Mouse (Mus musculus): ENCODE results near the gene Casc1. TPM values are rescaled to one million over a fixed set of nuclear protein-coding genes. Genes with fewer than 3 reads are reported as not detected.

Casc1 gene
- polyA plus RNA-seq, 1 experiment from 2014 or later, result 1.6 TPM

DNA sequence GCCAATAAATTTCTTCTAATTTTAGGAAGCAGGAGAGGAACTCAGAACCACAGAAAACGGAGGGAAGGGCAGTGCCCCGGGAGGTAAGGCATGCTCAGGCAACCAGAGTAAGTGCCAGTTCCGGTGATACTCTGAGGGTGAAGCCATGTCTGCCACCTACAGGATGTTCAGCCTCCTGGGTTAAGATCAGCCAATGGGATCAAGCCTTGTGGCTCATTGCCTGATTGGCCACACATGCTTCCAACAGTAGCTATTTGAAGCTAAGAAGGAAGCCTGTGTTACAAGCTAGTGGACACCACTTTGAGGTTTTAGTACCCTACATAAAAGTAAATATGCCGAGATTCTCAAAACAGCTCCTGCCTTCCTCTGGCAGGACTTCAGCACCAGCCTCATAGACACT is 52.2 kb downstream of the Casc1 start:
- Histone ChIP-seq H3K27me3 (replicated peaks; ENCODE audit: control insufficient read depth, insufficient read depth, low read length) (no peaks in the 10 kb centered on the region), H3K9ac (ENCODE audit: low read depth, low read length) (no peak overlapping the region), H3K9me3 (ENCODE audit: control insufficient read depth, low read length) (no peaks in the 10 kb centered on the region), H3K4me3 (ENCODE audit: low read length) (no peak overlapping the region), H3K36me3 (ENCODE audit: control insufficient read depth, insufficient read depth, low read length) (no peaks in the 10 kb centered on the region), H3K27ac (ENCODE audit: low read depth, low read length) (no peak overlapping the region), H3K4me1 (ENCODE audit: control insufficient read depth, insufficient read depth, low read depth, low read length) (no peaks in the 10 kb centered on the region), H3K4me2 (ENCODE audit: low read length) (no peak overlapping the region)
- 75% methylated on average over 4 of the region's 4 CpGs for WGBS
- no peak for ATAC-seq

- 29% methylated on average over 9 of the region's 9 CpGs for WGBS
- Histone ChIP-seq H3K9me3 (ENCODE audit: control insufficient read depth, low read length) (no peaks in the 10 kb centered on the region), H3K4me3 (ENCODE audit: low read length) (no peak overlapping the region)
These were observed 61.8 kb downstream of the Casc1 start for GRCm38 (mm10) chr6:145149054-145149453.

DNA sequence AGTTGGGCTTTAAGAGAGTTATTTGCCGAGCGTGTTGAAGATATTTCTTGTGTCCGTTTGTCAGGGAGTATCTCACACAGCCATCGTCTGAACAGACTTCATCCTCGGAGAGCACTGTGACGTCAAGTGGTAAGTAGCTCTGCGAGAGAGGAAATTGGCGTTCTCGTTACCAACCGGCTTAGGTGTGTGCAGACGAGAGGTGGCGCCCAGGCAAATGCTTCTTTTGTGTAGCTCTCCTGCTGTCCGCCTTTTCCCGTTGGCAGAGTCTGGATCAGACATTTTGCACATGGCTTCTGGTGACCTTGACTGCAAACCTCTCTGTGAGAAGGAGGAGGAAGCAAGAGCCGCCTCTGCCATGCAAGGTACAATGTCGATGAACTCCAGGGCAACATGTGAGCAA is 63.1 kb downstream of the Casc1 start:
- H3K4me1 ChIP-seq (ENCODE audit: control insufficient read depth, insufficient read depth, low read depth, low read length), result no peaks in the 10 kb centered on the region
- 88% methylated on average over 16 of the region's 16 CpGs for WGBS
- ATAC-seq, result no peak
- H3K36me3 ChIP-seq (ENCODE audit: control insufficient read depth, insufficient read depth, low read length), result no peaks in the 10 kb centered on the region
- no peak overlapping the region for H3K9ac ChIP-seq (ENCODE audit: low read depth, low read length)
- H3K4me2 ChIP-seq (ENCODE audit: low read length), result no peak overlapping the region
- H3K9me3 ChIP-seq (ENCODE audit: control insufficient read depth, low read length), result no peaks in the 10 kb centered on the region
- no peaks in the 10 kb centered on the region for H3K27me3 ChIP-seq (replicated peaks; ENCODE audit: control insufficient read depth, insufficient read depth, low read length)
- H3K27ac ChIP-seq (ENCODE audit: low read depth, low read length), result no peak overlapping the region
- no peak overlapping the region for H3K4me3 ChIP-seq (ENCODE audit: low read length)

More at GRCm38 (mm10) chr6:145149054-145149453, 61.8 kb downstream of the Casc1 start:
- Histone ChIP-seq H3K27me3 (replicated peaks; ENCODE audit: control insufficient read depth, insufficient read depth, low read length) (no peaks in the 10 kb centered on the region), H3K9ac (ENCODE audit: low read depth, low read length) (no peak overlapping the region), H3K4me1 (ENCODE audit: control insufficient read depth, insufficient read depth, low read depth, low read length) (no peaks in the 10 kb centered on the region), H3K4me2 (ENCODE audit: low read length) (no peak overlapping the region), H3K27ac (ENCODE audit: low read depth, low read length) (no peak overlapping the region), H3K36me3 (ENCODE audit: control insufficient read depth, insufficient read depth, low read length) (no peaks in the 10 kb centered on the region)
- ATAC-seq, result no peak

DNA sequence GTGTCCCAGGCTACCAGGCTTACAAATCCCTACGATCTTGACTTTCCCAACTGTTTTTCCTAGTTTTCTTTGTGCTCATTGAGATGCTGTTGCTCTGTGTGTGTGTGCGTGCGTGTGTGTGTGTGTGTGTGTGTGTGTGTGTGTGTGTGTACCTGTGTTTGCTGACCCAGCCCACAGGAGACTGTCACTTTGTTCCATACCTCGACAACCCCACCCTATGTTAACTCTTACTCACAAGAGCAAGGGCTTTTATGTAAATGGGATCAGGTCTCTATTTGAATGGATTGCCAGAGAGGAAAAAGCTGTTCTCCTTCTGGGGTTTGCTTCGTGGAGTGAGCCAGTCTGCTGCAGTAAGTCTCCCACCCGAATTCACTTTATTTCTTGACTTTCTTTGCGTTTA is 65.6 kb downstream of the Casc1 start:
- no peaks in the 10 kb centered on the region for H3K9me3 ChIP-seq (ENCODE audit: control insufficient read depth, low read length)
- WGBS, result 73% methylated on average over 7 of the region's 7 CpGs
- H3K27me3 ChIP-seq (replicated peaks; ENCODE audit: control insufficient read depth, insufficient read depth, low read length), result no peaks in the 10 kb centered on the region
- no peak for ATAC-seq
- no peak overlapping the region for H3K27ac ChIP-seq (ENCODE audit: low read depth, low read length)
- no peak overlapping the region for H3K4me2 ChIP-seq (ENCODE audit: low read length)
- no peak overlapping the region for H3K9ac ChIP-seq (ENCODE audit: low read depth, low read length)
- no peak overlapping the region for H3K4me3 ChIP-seq (ENCODE audit: low read length)
- H3K36me3 ChIP-seq (ENCODE audit: control insufficient read depth, insufficient read depth, low read length), result no peaks in the 10 kb centered on the region
- H3K4me1 ChIP-seq (ENCODE audit: control insufficient read depth, insufficient read depth, low read depth, low read length), result no peaks in the 10 kb centered on the region

DNA sequence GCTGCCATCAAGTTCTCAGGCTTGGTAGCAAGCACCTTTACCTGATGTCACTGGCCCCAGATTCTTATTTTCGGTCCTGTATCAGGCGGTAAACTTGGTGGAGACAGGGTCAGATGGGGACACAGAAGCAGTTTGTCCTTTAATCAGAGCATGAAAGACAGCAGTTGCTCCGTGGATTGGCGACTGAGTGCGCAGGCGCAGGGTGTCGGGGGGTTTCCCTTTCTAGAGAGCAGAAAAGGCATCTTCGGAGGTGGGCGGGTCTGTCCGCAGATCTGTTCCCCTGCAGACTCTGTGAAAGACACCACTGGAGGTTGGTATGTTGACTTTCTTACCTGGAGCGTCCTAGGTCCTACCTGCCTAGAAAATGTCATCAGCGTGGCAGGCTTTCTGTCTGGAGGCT is 69.0 kb downstream of the Casc1 start:
- Histone ChIP-seq H3K36me3 (ENCODE audit: control insufficient read depth, insufficient read depth, low read length) (no peaks in the 10 kb centered on the region), H3K4me2 (ENCODE audit: low read length) (no peak overlapping the region), H3K9ac (ENCODE audit: low read depth, low read length) (no peak overlapping the region), H3K27me3 (replicated peaks; ENCODE audit: control insufficient read depth, insufficient read depth, low read length) (no peaks in the 10 kb centered on the region), H3K27ac (ENCODE audit: low read depth, low read length) (no peak overlapping the region), H3K4me3 (ENCODE audit: low read length) (no peak overlapping the region), H3K9me3 (ENCODE audit: control insufficient read depth, low read length) (no peaks in the 10 kb centered on the region), H3K4me1 (ENCODE audit: control insufficient read depth, insufficient read depth, low read depth, low read length) (no peaks in the 10 kb centered on the region)
- WGBS, result 93% methylated on average over 12 of the region's 12 CpGs
- no peak for ATAC-seq

GRCm38 (mm10) chr6:145140706-145141105 is 70.1 kb downstream of the Casc1 start:
- Histone ChIP-seq H3K36me3 (ENCODE audit: control insufficient read depth, insufficient read depth, low read length) (no peaks in the 10 kb centered on the region), H3K4me1 (ENCODE audit: control insufficient read depth, insufficient read depth, low read depth, low read length) (no peaks in the 10 kb centered on the region), H3K4me3 (ENCODE audit: low read length) (no peak overlapping the region), H3K9me3 (ENCODE audit: control insufficient read depth, low read length) (no peaks in the 10 kb centered on the region), H3K27me3 (replicated peaks; ENCODE audit: control insufficient read depth, insufficient read depth, low read length) (no peaks in the 10 kb centered on the region), H3K9ac (ENCODE audit: low read depth, low read length) (no peak overlapping the region), H3K27ac (ENCODE audit: low read depth, low read length) (no peak overlapping the region), H3K4me2 (ENCODE audit: low read length) (no peak overlapping the region)
- 74% methylated on average over 11 of the region's 11 CpGs for WGBS
- no peak for ATAC-seq

DNA sequence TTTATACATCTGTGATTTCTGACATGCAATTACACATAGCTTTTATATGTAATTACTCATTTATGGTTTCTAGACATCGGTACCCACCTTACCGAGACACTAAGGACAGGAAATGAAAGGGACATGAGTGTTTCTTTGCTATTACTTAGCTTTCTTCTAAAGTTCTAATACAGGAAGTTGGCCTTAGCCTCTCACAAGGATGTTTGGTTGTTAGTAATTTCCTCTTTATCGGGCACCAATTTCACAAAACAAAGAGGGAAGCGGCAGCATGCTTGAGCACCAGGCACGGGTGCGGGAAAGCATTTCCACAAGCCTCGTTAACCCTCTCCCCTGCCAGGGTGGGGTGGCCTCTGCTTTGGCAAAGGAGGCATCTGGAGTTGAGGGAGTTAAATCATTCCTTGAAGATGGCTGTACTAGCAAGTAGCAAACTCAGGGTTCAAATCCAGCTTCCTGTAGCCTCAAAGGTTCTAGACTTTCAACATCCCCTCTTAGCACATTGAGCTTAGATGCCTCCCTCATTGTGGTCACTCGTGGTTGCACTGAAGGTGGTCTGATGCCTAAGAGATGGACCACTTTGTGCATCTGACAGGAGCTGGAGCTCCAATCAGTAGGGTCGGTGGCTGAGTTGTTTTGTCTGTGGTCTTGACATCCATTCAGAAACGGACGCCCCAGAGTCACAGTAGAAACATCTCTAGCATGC is 70.9 kb downstream of the Casc1 start:
- Histone ChIP-seq H3K27me3 (replicated peaks; ENCODE audit: control insufficient read depth, insufficient read depth, low read length) (no peaks in the 10 kb centered on the region), H3K27ac (ENCODE audit: low read depth, low read length) (no peak overlapping the region), H3K9ac (ENCODE audit: low read depth, low read length) (no peak overlapping the region), H3K4me3 (ENCODE audit: low read length) (no peak overlapping the region), H3K36me3 (ENCODE audit: control insufficient read depth, insufficient read depth, low read length) (no peaks in the 10 kb centered on the region), H3K9me3 (ENCODE audit: control insufficient read depth, low read length) (no peaks in the 10 kb centered on the region), H3K4me1 (ENCODE audit: control insufficient read depth, insufficient read depth, low read depth, low read length) (no peaks in the 10 kb centered on the region), H3K4me2 (ENCODE audit: low read length) (no peak overlapping the region)
- no peak for ATAC-seq
- 72% methylated on average over 11 of the region's 11 CpGs for WGBS

DNA sequence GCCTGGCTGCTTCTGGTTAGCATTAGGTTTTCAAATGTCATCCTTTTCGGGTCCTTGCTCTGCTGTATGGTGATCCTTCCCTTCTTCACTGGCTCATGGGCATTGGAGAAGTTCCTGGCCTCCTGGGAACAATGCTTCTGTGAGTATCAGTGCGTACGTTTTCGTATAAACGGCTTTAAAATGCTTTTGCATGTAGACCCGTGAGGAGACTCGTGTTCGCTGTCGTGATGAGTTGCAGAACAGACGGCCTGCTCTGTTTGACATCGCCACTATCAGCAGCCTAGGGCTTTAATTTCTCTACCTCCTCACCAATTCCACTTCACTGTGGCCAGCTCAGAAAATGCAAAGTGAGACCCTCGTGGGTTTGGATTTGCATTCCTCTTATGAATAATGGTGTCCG is 71.6 kb downstream of the Casc1 start:
- Histone ChIP-seq H3K27ac (ENCODE audit: low read depth, low read length) (no peak overlapping the region), H3K9me3 (ENCODE audit: control insufficient read depth, low read length) (no peaks in the 10 kb centered on the region), H3K36me3 (ENCODE audit: control insufficient read depth, insufficient read depth, low read length) (no peaks in the 10 kb centered on the region), H3K9ac (ENCODE audit: low read depth, low read length) (no peak overlapping the region), H3K4me1 (ENCODE audit: control insufficient read depth, insufficient read depth, low read depth, low read length) (no peaks in the 10 kb centered on the region), H3K4me3 (ENCODE audit: low read length) (no peak overlapping the region), H3K27me3 (replicated peaks; ENCODE audit: control insufficient read depth, insufficient read depth, low read length) (no peaks in the 10 kb centered on the region), H3K4me2 (ENCODE audit: low read length) (no peak overlapping the region)
- no peak for ATAC-seq
- WGBS, result 81% methylated on average over 13 of the region's 13 CpGs

- WGBS, result 96% methylated on average over 5 of the region's 5 CpGs
- Histone ChIP-seq H3K9me3 (ENCODE audit: control insufficient read depth, low read length) (no peaks in the 10 kb centered on the region), H3K9ac (ENCODE audit: low read depth, low read length) (no peak overlapping the region), H3K4me3 (ENCODE audit: low read length) (no peak overlapping the region), H3K27me3 (replicated peaks; ENCODE audit: control insufficient read depth, insufficient read depth, low read length) (no peaks in the 10 kb centered on the region), H3K4me2 (ENCODE audit: low read length) (no peak overlapping the region), H3K4me1 (ENCODE audit: control insufficient read depth, insufficient read depth, low read depth, low read length) (no peaks in the 10 kb centered on the region), H3K36me3 (ENCODE audit: control insufficient read depth, insufficient read depth, low read length) (no peaks in the 10 kb centered on the region), H3K27ac (ENCODE audit: low read depth, low read length) (no peak overlapping the region)
- ATAC-seq, result no peak
These were observed 74.0 kb downstream of the Casc1 start for GRCm38 (mm10) chr6:145136831-145137230.

GRCm38 (mm10) chr6:145135804-145136203 is 75.0 kb downstream of the Casc1 start:
- no peaks in the 10 kb centered on the region for H3K27me3 ChIP-seq (replicated peaks; ENCODE audit: control insufficient read depth, insufficient read depth, low read length)
- no peak overlapping the region for H3K27ac ChIP-seq (ENCODE audit: low read depth, low read length)
- no peaks in the 10 kb centered on the region for H3K36me3 ChIP-seq (ENCODE audit: control insufficient read depth, insufficient read depth, low read length)
- no peak overlapping the region for H3K4me2 ChIP-seq (ENCODE audit: low read length)
- no peaks in the 10 kb centered on the region for H3K4me1 ChIP-seq (ENCODE audit: control insufficient read depth, insufficient read depth, low read depth, low read length)
- no peaks in the 10 kb centered on the region for H3K9me3 ChIP-seq (ENCODE audit: control insufficient read depth, low read length)
- no peak for ATAC-seq
- no peak overlapping the region for H3K4me3 ChIP-seq (ENCODE audit: low read length)
- H3K9ac ChIP-seq (ENCODE audit: low read depth, low read length), result no peak overlapping the region
- WGBS, result 82% methylated on average over 9 of the region's 9 CpGs
